Mouse (Mus musculus): ENCODE measurements around the gene Wscd1. TPM values are rescaled to one million over a fixed set of nuclear protein-coding genes. Genes with fewer than 3 reads are reported as not detected.

Gene Wscd1
- total RNA-seq (2021) (1 to 10 TPM; 4.5 to 6.5 TPM), polyA plus RNA-seq (2012; rRNA removed) (7.3 and 8.8 TPM in 2 replicates)
- long read RNA-seq, transcript Wscd1-203 (9 exons, 2,866 nt) = major isoform, 8 of 10 reads
- long read RNA-seq, partial matches to known transcripts = 1 of 10 reads
- long read RNA-seq, other reads (novel, unspliced or antisense) = 0 of 10 reads

- no peak for DNase-seq
Observed at GRCm38 (mm10) chr11:71749671-71750070, at the start of gene Wscd1. TSS of gene Wscd1 (plus strand) at chr11:71749920.

- DNase-seq = no peak
Observed at GRCm38 (mm10) chr11:71728066-71728465, 21.7 kb upstream of the Wscd1 start.

GRCm38 (mm10) chr11:71729287-71729686 is 20.4 kb upstream of the Wscd1 start:
- DNase-seq = no peak

- DNase-seq = no peak
Observed at GRCm38 (mm10) chr11:71733771-71734170, 15.9 kb upstream of the Wscd1 start.

- DNase-seq = peak; percentile 41
Observed at GRCm38 (mm10) chr11:71737106-71737505, 12.6 kb upstream of the Wscd1 start.

- DNase-seq = peak; percentile 58
Observed at GRCm38 (mm10) chr11:71738501-71739045, 11.1 kb upstream of the Wscd1 start.

- no peak for DNase-seq
Observed at GRCm38 (mm10) chr11:71745875-71746274, 3.8 kb upstream of the Wscd1 start.

- DNase-seq = no peak
Observed at GRCm38 (mm10) chr11:71747719-71748118, 2.0 kb upstream of the Wscd1 start.

- DNase-seq = peak; percentile 77
Observed at GRCm38 (mm10) chr11:71750534-71751173, 934 bp downstream of the Wscd1 start.

GRCm38 (mm10) chr11:71751174-71751611 is 1.5 kb downstream of the Wscd1 start:
- DNase-seq = no peak

- no peak for DNase-seq
Observed at GRCm38 (mm10) chr11:71751689-71752088, 2.0 kb downstream of the Wscd1 start.

- no peak for DNase-seq
Observed at GRCm38 (mm10) chr11:71752626-71753025, 2.9 kb downstream of the Wscd1 start.

- DNase-seq = no peak
Observed at GRCm38 (mm10) chr11:71755115-71755514, 5.4 kb downstream of the Wscd1 start.

GRCm38 (mm10) chr11:71756325-71756724 is 6.6 kb downstream of the Wscd1 start:
- no peak for DNase-seq

- peak; percentile 76 for DNase-seq
Observed at GRCm38 (mm10) chr11:71758211-71759110, 8.7 kb downstream of the Wscd1 start.

GRCm38 (mm10) chr11:71760991-71761390 is 11.3 kb downstream of the Wscd1 start:
- no peak for DNase-seq

GRCm38 (mm10) chr11:71763154-71763553 is 13.4 kb downstream of the Wscd1 start:
- DNase-seq = no peak

GRCm38 (mm10) chr11:71763651-71764275 is 14.0 kb downstream of the Wscd1 start:
- DNase-seq = no peak

- DNase-seq = no peak
Observed at GRCm38 (mm10) chr11:71764743-71765142, 15.0 kb downstream of the Wscd1 start.

GRCm38 (mm10) chr11:71765335-71765734 is 15.6 kb downstream of the Wscd1 start:
- no peak for DNase-seq

GRCm38 (mm10) chr11:71766380-71766779 is 16.7 kb downstream of the Wscd1 start:
- DNase-seq = no peak

GRCm38 (mm10) chr11:71767726-71768125 is 18.0 kb downstream of the Wscd1 start:
- DNase-seq = no peak

All from adrenal gland, adult 2 months (tissue).